Mouse (Mus musculus) megakaryocyte, adult 5-6 weeks (primary cell): ENCODE measurements at regions not wholly inside any gene's neighbourhood (a gene's known extent, or its start where the extent isn't known, plus 50 kb on each side); places are given as distances from the start of the nearest gene placed in this dataset.

Experiments
- ATAC-seq: 2 replicates; pipeline ENCODE4 v1.8.0; 2016; ENCODE audit warnings: mild to moderate bottlenecking, inconsistent platforms; ENCODE audit not compliant: poor library complexity, severe bottlenecking

GRCm38 (mm10) chr4:53223379-53223778 is 63.7 kb upstream of the Abca1 start:
- no peak for ATAC-seq

GRCm38 (mm10) chr4:53220809-53221208 is 61.1 kb upstream of the Abca1 start:
- no peak for ATAC-seq

GRCm38 (mm10) chr4:53219351-53219750 is 59.7 kb upstream of the Abca1 start:
- no peak for ATAC-seq

- no peak for ATAC-seq
These were observed 59.1 kb upstream of the Abca1 start for GRCm38 (mm10) chr4:53218752-53219151.

GRCm38 (mm10) chr4:53218291-53218640 is 58.6 kb upstream of the Abca1 start:
- peak; percentile 56; the same call in 1 of the 2 replicates for ATAC-seq

GRCm38 (mm10) chr4:53217608-53218290 is 58.1 kb upstream of the Abca1 start:
- peak; percentile 91 for ATAC-seq

- ATAC-seq, result no peak
These were observed 52.8 kb upstream of the Abca1 start for GRCm38 (mm10) chr4:53212541-53212940.

- no peak for ATAC-seq
These were observed 51.0 kb upstream of the Abca1 start for GRCm38 (mm10) chr4:53210685-53211084.
